Mouse (Mus musculus) 3134 (cell line): ENCODE results near the gene Mpp5.
A peak's percentile ranks its signal among the peaks of the same experiment; 100 is the strongest.

Experiments used
- DNase-seq: peaks from one replicate; pipeline ENCODE4 v3.0.0-alpha.2; 2011; ENCODE audit warnings: low spot score; ENCODE audit not compliant: insufficient read length; ENCODE audit errors: extremely low read depth

The Mpp5 gene

GRCm38 (mm10) chr12:78748557-78749377 is at the start of gene Mpp5:
TSS of gene Mpp5 (plus strand) at chr12:78748907.
- DNase-seq: peak; percentile 96

DNA sequence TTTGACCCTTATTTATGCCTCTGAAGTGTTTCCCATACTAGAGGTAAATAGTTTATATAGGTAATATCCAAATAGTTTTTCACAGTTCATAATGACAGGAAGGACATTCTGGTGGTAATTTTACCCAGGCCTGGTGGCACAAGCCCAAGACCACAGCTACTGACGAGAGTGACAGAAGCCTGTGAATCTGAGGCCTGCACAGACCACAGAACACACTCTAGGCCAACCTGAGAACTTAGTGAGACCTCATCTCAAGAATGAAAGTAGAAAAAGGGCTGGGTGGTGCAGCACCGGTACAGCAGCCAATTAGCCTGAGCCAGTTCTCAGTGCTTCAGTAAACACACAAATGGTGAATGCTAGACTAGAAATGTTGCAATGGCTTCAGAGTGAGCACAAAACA is 30.9 kb upstream of the Mpp5 start:
- DNase-seq: no peak

DNA sequence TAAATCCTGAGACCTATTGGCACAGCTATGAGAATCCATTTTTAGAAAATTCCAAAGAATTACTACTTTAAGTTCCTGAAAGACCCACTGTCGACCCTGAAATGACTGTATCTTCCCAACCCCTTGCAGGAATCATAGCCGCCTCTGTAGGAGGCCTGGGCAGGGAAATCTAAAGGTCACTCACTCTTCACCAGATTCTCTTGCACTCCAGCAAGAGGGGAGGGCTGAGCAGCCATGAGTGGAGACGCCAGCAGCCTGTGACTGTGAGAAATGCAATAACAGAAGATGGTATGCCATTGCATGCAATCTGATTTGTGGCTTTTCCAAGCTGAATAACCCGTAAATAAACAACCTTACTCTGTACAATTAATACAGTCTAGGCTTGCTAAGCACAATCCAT is 21.0 kb upstream of the Mpp5 start:
- DNase-seq: no peak

GRCm38 (mm10) chr12:78739633-78740032 is 9.1 kb upstream of the Mpp5 start:
- DNase-seq: no peak

DNA sequence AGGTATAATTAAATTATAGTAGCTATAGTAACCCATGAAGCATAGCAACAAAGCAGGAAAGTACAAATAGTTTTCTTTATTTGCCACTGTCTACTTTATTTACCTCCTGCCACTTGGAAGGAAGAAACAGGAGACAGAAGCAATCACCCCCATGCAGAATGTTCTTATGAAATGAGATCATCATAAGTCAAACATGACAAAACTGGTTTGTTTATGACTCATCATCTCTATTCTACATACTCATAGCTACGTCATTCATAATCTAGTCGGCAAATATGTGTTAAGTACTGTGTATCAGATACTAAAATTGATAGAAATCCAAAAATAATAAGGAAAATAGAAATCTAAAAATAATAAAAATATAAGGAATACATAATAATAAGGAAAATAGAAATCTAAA is 8.4 kb upstream of the Mpp5 start:
- DNase-seq: no peak

GRCm38 (mm10) chr12:78746226-78746625 is 2.5 kb upstream of the Mpp5 start:
- DNase-seq: no peak

- no peak for DNase-seq
Measured at GRCm38 (mm10) chr12:78747406-78747805, 1.3 kb upstream of the Mpp5 start.

DNA sequence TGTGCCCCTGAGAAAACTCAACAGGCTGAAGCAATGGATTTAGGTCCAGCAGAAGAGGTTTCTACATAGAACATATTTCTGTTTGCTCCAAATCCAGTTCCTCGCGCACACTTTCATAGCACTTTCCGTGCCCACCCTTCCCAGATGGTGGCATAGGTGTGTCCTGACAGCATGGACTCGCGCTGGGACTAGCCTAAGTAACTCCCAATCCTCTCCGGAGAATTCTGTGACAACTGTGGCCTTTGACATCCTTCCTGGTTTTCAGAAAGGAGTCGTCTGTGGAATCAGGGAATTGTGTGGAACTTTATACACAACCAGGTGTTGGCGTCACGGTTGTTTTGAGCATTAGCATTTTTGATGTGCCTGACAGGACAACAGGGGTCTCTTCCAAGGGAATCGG is 594 bp upstream of the Mpp5 start:
- peak; percentile 5 for DNase-seq

- DNase-seq: peak; percentile 70
Measured at GRCm38 (mm10) chr12:78749378-78749801, 683 bp downstream of the Mpp5 start.

GRCm38 (mm10) chr12:78761979-78762378 is 13.3 kb downstream of the Mpp5 start:
- no peak for DNase-seq

DNA sequence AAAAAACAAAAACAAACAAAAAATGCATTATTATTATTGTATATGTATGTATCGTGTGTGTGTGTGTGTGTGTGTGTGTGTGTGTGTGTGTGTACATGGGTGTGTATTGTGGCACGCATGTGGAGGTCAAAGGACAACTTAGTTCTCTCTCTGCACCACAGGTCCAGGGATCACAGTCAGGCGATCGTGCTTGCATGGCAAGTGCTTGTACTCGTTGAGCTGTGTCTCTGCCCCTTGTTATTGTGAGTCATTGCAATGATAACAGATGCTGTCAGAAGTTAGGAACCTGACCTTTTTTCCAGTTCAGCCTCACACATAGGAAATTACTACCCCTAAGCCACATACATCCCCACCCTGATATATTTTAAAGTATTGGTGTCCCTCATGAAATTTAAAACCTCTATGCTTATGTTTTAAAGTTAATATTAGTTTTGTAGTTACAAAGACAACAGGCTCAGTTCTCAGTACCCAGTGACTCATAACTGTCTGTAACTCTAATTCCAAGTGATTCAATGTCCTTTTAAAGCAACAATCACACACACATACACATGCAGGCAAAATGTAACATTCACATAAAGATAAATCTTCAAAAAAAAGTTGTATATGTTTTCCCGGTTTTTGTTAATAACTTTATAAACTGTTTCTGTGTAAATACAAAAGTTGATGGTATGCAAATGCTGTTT is 20.5 kb downstream of the Mpp5 start:
- DNase-seq: peak; percentile 10

- no peak for DNase-seq
Measured at GRCm38 (mm10) chr12:78773211-78773610, 24.5 kb downstream of the Mpp5 start.

DNA sequence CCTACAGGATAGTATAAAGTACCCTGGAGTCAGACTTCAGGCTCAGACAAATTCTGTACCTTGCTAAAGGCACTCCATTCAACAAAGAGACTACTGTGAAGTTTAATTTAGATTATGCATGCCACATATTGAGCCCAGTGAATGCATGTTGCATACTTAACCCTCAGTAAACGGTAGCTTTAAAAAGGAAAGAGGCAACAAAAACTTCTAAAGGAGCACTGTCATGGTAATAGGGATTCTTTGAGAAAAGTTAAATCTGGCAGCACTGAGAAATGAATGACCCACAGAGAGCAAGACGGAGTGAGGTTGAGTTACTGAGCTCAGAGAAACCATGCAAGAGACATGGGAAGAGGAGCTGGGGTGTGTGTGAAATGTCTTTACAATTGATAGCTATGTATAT is 29.2 kb downstream of the Mpp5 start:
- no peak for DNase-seq

- DNase-seq: no peak
Measured at GRCm38 (mm10) chr12:78778423-78779067, 29.8 kb downstream of the Mpp5 start.

- no peak for DNase-seq
Measured at GRCm38 (mm10) chr12:78788266-78788873, 39.7 kb downstream of the Mpp5 start.

- DNase-seq: no peak
Measured at GRCm38 (mm10) chr12:78790791-78791190, 42.1 kb downstream of the Mpp5 start.

DNA sequence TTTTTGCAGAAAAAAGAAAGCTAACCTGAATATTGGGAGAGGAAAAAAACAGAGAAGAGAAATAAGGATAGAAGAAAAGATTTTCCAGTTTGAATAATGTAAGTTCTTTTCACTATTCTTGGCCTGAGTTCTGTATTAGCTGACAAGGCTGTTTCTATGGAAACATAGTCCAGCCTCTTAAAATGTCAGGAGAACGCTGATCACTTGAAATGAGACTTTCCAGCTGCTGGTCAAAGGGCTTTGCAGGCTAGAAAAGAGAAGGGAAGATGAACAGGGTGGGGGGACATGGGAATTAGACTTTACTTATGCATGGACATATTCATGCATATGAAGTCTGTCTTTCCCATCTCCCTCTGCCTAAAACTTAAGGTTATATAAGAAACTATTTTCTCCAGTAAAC is 45.5 kb downstream of the Mpp5 start:
- DNase-seq: no peak

DNA sequence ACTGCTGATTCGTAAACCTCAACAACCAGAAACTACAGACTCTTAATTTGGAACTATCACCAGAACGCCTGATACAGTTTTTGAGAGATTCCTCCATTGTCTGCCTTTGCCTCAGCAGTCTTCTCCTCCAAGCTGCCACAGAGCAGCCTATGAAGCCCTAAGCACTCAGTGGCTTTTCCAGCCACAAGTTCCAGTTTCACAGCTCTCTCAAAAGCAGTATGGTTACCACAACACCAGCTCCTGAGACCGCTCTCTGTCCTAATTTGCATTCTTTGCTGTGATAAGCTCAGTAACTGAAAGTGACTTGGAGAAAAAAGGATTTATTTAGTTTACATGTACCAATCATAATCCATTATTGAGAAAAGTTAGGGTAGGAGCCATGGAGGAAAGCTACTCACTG is 51.3 kb downstream of the Mpp5 start:
- no peak for DNase-seq

- no peak for DNase-seq
Measured at GRCm38 (mm10) chr12:78801836-78802235, 53.1 kb downstream of the Mpp5 start.

GRCm38 (mm10) chr12:78814437-78814836 is 65.7 kb downstream of the Mpp5 start:
- no peak for DNase-seq

- no peak for DNase-seq
Measured at GRCm38 (mm10) chr12:78834496-78834895, 85.8 kb downstream of the Mpp5 start.
